Mouse (Mus musculus): Measurements from ENCODE around the gene Rgl1. TPM values are rescaled to one million over a fixed set of nuclear protein-coding genes. Genes with fewer than 3 reads are reported as not detected.

Gene Rgl1
- polyA plus RNA-seq, 1 experiment from 2014 or later: 21.2 TPM

DNA sequence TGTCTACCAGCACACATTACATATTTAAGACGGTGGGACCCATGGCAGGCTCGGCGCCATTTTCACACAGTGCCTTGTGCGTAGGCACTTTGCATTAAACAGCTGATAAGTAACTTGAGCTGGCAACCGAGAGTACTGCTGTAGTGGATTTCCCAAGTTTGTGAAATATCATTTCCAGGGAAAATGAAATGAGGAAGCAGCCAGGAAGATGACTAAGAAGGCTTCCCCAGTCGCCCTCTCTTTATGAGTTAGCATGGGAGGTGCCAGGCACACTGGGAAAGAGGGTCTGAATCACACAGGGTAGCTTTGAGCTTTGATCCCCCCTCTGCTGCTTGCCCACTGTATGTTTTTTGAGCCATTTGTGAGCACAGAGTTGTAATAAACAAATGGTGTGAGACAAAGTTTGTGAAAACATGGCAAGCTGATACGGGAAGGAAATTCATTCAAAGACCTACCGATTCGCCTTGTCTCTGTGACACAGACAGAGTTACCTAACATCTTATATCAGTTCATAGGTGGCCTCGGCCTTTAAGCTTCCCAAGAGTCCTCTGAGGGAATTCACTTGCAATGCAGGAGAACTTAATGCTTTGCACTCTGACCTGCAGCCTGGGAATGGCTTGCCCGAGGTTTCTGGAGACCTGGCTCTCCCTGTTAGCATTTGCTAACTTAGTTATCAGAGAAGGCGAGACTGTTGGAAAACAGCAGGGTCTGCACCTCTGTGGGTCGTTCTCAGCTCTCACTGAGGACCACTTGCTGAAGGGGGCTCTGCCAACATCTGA is 184.8 kb downstream of the Rgl1 start:
- no peak overlapping the region for H3K9ac ChIP-seq (replicated peaks)
- no peaks in the 10 kb centered on the region for H3K27me3 ChIP-seq
- no peak; the same call in 1 of the 2 replicates for ATAC-seq (replicated peaks)
- 80% methylated on average over 13 of the region's 13 CpGs for WGBS
- H3K27ac ChIP-seq (replicated peaks): no peak overlapping the region
- H3K4me3 ChIP-seq: no peak overlapping the region
- H3K36me3 ChIP-seq: no peaks in the 10 kb centered on the region
- H3K4me2 ChIP-seq (replicated peaks): no peak overlapping the region
- H3K9me3 ChIP-seq: no peaks in the 10 kb centered on the region
- peaks cover 14% of the 10 kb centered on the region for H3K4me1 ChIP-seq

DNA sequence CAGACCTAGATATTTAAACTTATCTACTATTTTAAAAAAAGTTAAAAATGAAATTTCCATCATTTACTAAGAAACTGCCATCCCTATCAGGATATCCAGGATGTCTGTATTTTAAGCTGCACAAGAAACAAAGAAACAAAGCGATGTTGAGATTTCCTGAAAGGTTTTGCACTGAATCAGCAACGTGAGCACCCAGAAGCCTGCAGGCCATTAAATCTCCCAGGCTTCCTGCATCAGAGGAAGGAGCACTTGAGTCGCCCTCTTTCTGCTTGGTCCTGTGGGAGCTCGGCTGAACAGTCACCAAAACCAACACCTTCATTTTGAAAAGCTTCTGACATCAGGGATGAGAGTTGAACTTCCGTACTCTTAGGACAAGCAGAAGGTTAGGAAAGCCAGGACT is 187.2 kb downstream of the Rgl1 start:
- Histone ChIP-seq H3K9me3 (no peaks in the 10 kb centered on the region), H3K27ac (replicated peaks) (no peak overlapping the region), H3K36me3 (no peaks in the 10 kb centered on the region), H3K4me1 (peaks cover 15% of the 10 kb centered on the region), H3K9ac (replicated peaks) (no peak overlapping the region), H3K4me3 (no peak overlapping the region), H3K4me2 (replicated peaks) (no peak overlapping the region), H3K27me3 (no peaks in the 10 kb centered on the region)
- ATAC-seq (replicated peaks): no peak
- WGBS: 66% methylated on average over 5 of the region's 5 CpGs

DNA sequence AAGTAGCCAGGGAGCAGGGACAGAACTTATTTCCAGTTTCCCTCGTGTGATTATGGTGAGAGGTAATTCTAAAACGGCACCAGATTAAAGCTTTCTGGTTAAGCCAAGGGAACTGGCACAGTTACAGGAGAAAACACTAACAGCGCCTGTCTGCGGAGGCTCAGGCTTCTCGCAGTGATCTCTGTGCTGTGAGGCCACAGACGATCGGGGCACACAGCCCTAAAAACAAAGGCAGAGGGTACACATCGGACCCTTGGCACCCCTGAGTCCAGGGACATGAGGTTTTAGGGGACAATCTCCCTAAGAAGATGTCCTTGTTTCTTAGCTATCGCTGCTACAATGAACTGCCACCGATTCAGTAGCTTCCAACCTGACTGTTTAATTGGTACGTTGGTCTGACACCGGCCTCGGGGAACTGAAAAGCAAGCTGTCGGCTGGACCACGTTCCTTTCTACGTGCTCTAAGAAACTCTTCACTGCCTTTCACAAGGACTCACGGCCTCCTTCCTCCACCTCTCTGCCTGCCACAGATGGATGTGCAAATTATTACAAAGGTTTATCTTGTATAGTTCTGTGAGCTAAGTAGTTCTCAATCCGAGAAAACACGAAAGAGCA is 187.9 kb downstream of the Rgl1 start:
- H3K9ac ChIP-seq (replicated peaks): peak overlapping the region; percentile 34; the same call in 1 of the 2 replicates
- 0 out of 2 replicates have a peak, but pooled peaks have one; percentile 35 for ATAC-seq (replicated peaks)
- H3K9me3 ChIP-seq: no peaks in the 10 kb centered on the region
- H3K27ac ChIP-seq (replicated peaks): 0 out of 2 replicates have a peak overlapping the region, but pooled peaks have one; percentile 8
- WGBS: 18% methylated on average over 19 of the region's 19 CpGs
- no peaks in the 10 kb centered on the region for H3K36me3 ChIP-seq
- peaks cover 22% of the 10 kb centered on the region for H3K4me1 ChIP-seq
- H3K4me2 ChIP-seq (replicated peaks): peak overlapping the region; percentile 36
- H3K27me3 ChIP-seq: no peaks in the 10 kb centered on the region
- 0 out of 2 replicates have a peak overlapping the region, but pooled peaks have one; percentile 15 for H3K4me3 ChIP-seq

DNA sequence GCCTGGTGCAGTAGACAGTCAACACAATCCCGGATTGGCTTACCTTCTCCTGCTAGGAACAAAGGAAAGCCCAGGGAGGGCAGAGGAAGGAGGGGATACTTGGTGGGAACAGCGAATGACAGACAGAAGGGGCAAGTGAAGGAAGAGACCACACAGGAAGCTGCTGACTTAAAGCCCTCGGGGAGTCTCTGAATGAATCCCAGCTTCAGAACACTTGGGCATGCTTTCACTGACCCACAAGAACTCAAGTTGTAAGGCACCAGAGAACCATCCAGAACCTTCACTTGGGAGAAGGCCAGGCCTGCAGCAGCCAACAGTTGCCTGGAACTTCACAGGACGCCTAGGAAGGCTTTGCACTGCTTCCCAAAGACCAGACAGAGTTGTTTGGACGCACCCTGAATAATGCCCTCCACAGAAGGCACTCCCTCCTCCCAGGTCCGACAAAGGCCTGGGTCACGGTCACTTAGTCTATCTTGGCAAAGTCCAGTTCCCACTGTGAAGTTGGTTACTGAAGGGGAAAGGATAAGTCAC is 189.5 kb downstream of the Rgl1 start:
- Histone ChIP-seq H3K9me3 (no peaks in the 10 kb centered on the region), H3K4me2 (replicated peaks) (no peak overlapping the region), H3K36me3 (no peaks in the 10 kb centered on the region), H3K4me1 (peaks cover 28% of the 10 kb centered on the region), H3K27me3 (no peaks in the 10 kb centered on the region), H3K4me3 (no peak overlapping the region), H3K27ac (replicated peaks) (no peak overlapping the region), H3K9ac (replicated peaks) (no peak overlapping the region)
- no peak for ATAC-seq (replicated peaks)
- WGBS: 23% methylated on average over 7 of the region's 7 CpGs

DNA sequence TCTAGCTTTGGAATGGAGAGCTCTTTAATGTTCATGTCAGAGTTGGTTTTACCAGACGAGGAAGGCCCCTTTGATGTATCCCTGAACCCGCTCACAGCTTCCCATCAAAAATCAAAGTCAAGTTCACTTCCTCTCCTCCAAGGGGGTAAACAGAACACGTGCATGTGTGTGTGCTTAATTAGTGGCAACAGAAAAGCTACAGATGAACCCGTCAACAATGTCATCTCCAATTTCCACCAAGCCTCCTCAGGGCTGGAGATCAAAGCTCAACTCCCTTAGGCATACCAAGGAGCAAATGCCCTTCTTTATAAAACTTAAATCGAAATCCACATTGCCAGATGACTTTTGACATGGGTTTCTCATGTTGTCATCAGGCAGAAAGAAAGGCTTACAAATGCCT is 191.1 kb downstream of the Rgl1 start:
- Histone ChIP-seq H3K27me3 (no peaks in the 10 kb centered on the region), H3K4me2 (replicated peaks) (no peak overlapping the region), H3K36me3 (no peaks in the 10 kb centered on the region), H3K4me1 (peaks cover 28% of the 10 kb centered on the region), H3K27ac (replicated peaks) (no peak overlapping the region), H3K9me3 (no peaks in the 10 kb centered on the region), H3K9ac (replicated peaks) (no peak overlapping the region), H3K4me3 (no peak overlapping the region)
- no peak for ATAC-seq (replicated peaks)
- WGBS: 69% methylated on average over 5 of the region's 5 CpGs

GRCm38 (mm10) chr1:152573470-152574059 is 192.6 kb downstream of the Rgl1 start:
- H3K27ac ChIP-seq (replicated peaks): no peak overlapping the region
- no peak overlapping the region for H3K4me2 ChIP-seq (replicated peaks)
- H3K27me3 ChIP-seq: no peaks in the 10 kb centered on the region
- no peaks in the 10 kb centered on the region for H3K36me3 ChIP-seq
- no peak overlapping the region for H3K9ac ChIP-seq (replicated peaks)
- H3K4me1 ChIP-seq: peaks cover 28% of the 10 kb centered on the region
- 35% methylated on average over 8 of the region's 8 CpGs for WGBS
- no peaks in the 10 kb centered on the region for H3K9me3 ChIP-seq
- ATAC-seq (replicated peaks): no peak
- H3K4me3 ChIP-seq: no peak overlapping the region

GRCm38 (mm10) chr1:152572755-152573469 is 193.2 kb downstream of the Rgl1 start:
- peak overlapping the region; percentile 28; the same call in 1 of the 2 replicates for H3K27ac ChIP-seq (replicated peaks)
- no peaks in the 10 kb centered on the region for H3K27me3 ChIP-seq
- no peak overlapping the region for H3K9ac ChIP-seq (replicated peaks)
- no peaks in the 10 kb centered on the region for H3K9me3 ChIP-seq
- 11% methylated on average over 7 of the region's 7 CpGs for WGBS
- no peak for ATAC-seq (replicated peaks)
- H3K4me1 ChIP-seq: peaks cover 22% of the 10 kb centered on the region
- no peak overlapping the region for H3K4me2 ChIP-seq (replicated peaks)
- H3K36me3 ChIP-seq: no peaks in the 10 kb centered on the region
- no peak overlapping the region for H3K4me3 ChIP-seq

DNA sequence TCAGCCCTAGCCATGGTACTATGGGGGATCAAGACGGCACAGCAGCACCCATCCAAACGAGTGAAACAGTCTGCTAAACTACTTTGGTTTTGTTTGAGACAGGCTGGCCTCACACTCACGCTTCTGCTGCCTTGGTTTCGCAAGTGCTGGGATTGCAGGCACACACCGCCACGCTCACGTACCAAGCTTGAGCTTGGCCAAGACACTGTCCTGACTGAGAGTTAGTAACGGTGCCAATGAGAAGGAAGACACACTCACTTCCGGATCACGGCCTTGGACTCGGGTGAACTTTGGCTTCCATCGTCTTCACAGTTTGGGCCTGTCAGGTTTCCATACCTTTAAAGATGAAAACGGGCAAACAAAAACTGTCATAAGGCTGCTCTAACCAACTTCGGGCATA is 194.8 kb downstream of the Rgl1 start:
- H3K36me3 ChIP-seq: no peaks in the 10 kb centered on the region
- H3K4me2 ChIP-seq (replicated peaks): no peak overlapping the region
- H3K27me3 ChIP-seq: no peaks in the 10 kb centered on the region
- no peak overlapping the region for H3K27ac ChIP-seq (replicated peaks)
- 95% methylated on average over 14 of the region's 14 CpGs for WGBS
- ATAC-seq (replicated peaks): no peak
- no peaks in the 10 kb centered on the region for H3K9me3 ChIP-seq
- H3K4me1 ChIP-seq: peaks cover 14% of the 10 kb centered on the region
- H3K4me3 ChIP-seq: no peak overlapping the region
- no peak overlapping the region for H3K9ac ChIP-seq (replicated peaks)

GRCm38 (mm10) chr1:152570681-152571080 is 195.5 kb downstream of the Rgl1 start:
- no peak overlapping the region for H3K27ac ChIP-seq (replicated peaks)
- no peak overlapping the region for H3K9ac ChIP-seq (replicated peaks)
- H3K27me3 ChIP-seq: no peaks in the 10 kb centered on the region
- H3K36me3 ChIP-seq: no peaks in the 10 kb centered on the region
- WGBS: 96% methylated on average over 9 of the region's 9 CpGs
- no peak overlapping the region for H3K4me3 ChIP-seq
- peaks cover 13% of the 10 kb centered on the region for H3K4me1 ChIP-seq
- H3K4me2 ChIP-seq (replicated peaks): no peak overlapping the region
- no peak for ATAC-seq (replicated peaks)
- H3K9me3 ChIP-seq: no peaks in the 10 kb centered on the region

GRCm38 (mm10) chr1:152563282-152563681 is 202.9 kb downstream of the Rgl1 start:
- WGBS: 90% methylated on average over 5 of the region's 5 CpGs

DNA sequence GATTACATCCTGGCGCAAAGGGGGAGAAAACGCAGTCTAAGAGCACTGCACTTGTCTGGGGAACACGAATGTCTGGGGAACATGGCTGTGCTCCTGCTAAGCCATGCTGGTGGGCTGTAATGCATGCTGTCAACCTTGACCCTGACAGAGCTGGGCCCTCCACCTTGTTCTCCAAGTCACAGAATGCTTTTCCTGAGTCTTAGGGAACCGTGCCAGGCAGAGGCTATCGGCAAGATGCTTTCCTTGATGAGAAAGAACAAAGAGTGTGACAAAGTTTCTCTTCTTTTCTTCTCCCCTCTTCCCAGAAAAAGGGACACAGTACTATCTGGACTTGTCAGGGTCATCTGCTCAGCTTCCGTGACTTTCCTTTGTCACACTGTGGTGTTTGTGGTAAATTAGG is 203.3 kb downstream of the Rgl1 start:
- H3K4me3 ChIP-seq: no peak overlapping the region

More at GRCm38 (mm10) chr1:152563282-152563681, 202.9 kb downstream of the Rgl1 start:
- Histone ChIP-seq H3K27me3 (no peaks in the 10 kb centered on the region), H3K27ac (replicated peaks) (no peak overlapping the region), H3K36me3 (no peaks in the 10 kb centered on the region), H3K9me3 (no peaks in the 10 kb centered on the region), H3K4me2 (replicated peaks) (no peak overlapping the region), H3K4me1 (peaks cover 14% of the 10 kb centered on the region; the same call in 1 of the 2 replicates), H3K9ac (replicated peaks) (no peak overlapping the region), H3K4me3 (no peak overlapping the region)
- no peak for ATAC-seq (replicated peaks)

More for the DNA sequence above, 203.3 kb downstream of the Rgl1 start:
- Histone ChIP-seq H3K9me3 (no peaks in the 10 kb centered on the region), H3K27me3 (no peaks in the 10 kb centered on the region), H3K27ac (replicated peaks) (no peak overlapping the region), H3K9ac (replicated peaks) (no peak overlapping the region), H3K4me2 (replicated peaks) (no peak overlapping the region), H3K36me3 (no peaks in the 10 kb centered on the region), H3K4me1 (peaks cover 14% of the 10 kb centered on the region; the same call in 1 of the 2 replicates)
- WGBS: 74% methylated on average over 6 of the region's 6 CpGs
- no peak for ATAC-seq (replicated peaks)

Measured in forebrain, embryonic 15.5 days (tissue).